Mouse (Mus musculus) Patski (cell line): ENCODE results near the gene Olfr1094. TPM values are rescaled to one million over a fixed set of nuclear protein-coding genes. Genes with fewer than 3 reads are reported as not detected.

Experiments
- ATAC-seq: fragments of 100-300 bp; one replicate; pipeline ENCODE4 v1.8.0; 2021
- CTCF ChIA-PET: fragments of 350-600 bp; sonication (Branson Sonifier 250); formaldehyde crosslinking; loops from one replicate; lab custom pipeline; 2022; ENCODE audit warnings: inconsistent platforms; lab: Charles Lee
- POLR2A ChIA-PET: fragments of 350-600 bp; sonication (Branson Sonifier 250); formaldehyde crosslinking; loops from one replicate; lab custom pipeline; 2022; ENCODE audit warnings: antibody characterized with exemption, inconsistent platforms; lab: Charles Lee
- DNase-seq: peaks from one replicate; pipeline ENCODE4 v3.0.0-alpha.2; 2011; ENCODE audit warnings: low read depth, low spot score
- H3K27me3 ChIP-seq: fragments of 371-371 bp; one replicate; pipeline ENCODE4 v1.5.1; 2021
- CTCF ChIP-seq: fragments of 100-300 bp; IDR thresholded peaks from one replicate; pipeline ENCODE4 v1.5.1; 2021
- in situ Hi-C: fragments of 300-500 bp; cut with MboI; formaldehyde crosslinking; loops from 3 replicates; pipeline ENCODE4 v1.11.1; 2018; ENCODE audit warnings: low pct_unique_long_range_greater_than_20kb, mixed read lengths
- polyA plus RNA-seq: library from polyadenylated mRNA; unstranded; gene quantifications from one replicate; pipeline ENCODE4 v1.2.3, GENCODE M21; 2021

Gene Olfr1094
- polyA plus RNA-seq: not detected

- H3K27me3 ChIP-seq: no peaks in the 10 kb centered on the region
- POLR2A ChIA-PET: no interaction called here
- CTCF ChIA-PET: no interaction called here
- no peak for DNase-seq
- no peak for ATAC-seq
- in situ Hi-C loops: no loop called here
- no peak for TF ChIP-seq CTCF
Measured at GRCm38 (mm10) chr2:86824363-86824762, at the start of gene Olfr1094. Olfr1094 (plus strand) TSS chr2:86824663.

- TF ChIP-seq CTCF: no peak
- in situ Hi-C loops: no loop called here
- POLR2A ChIA-PET: no interaction called here
- H3K27me3 ChIP-seq: no peaks in the 10 kb centered on the region
- ATAC-seq (no peak), DNase-seq (no peak)
- CTCF ChIA-PET: no interaction called here
Measured at GRCm38 (mm10) chr2:86782179-86782578, 42.3 kb upstream of the Olfr1094 start, which contains the start of gene Olfr1093. Olfr1093 (plus strand) TSS chr2:86782479.

GRCm38 (mm10) chr2:86809918-86810317 is 14.5 kb upstream of the Olfr1094 start, which contains the start of gene Olfr141:
Olfr141 (minus strand) TSS chr2:86810018.
- in situ Hi-C loops: no loop called here
- no peak for TF ChIP-seq CTCF
- no peaks in the 10 kb centered on the region for H3K27me3 ChIP-seq
- ATAC-seq (no peak), DNase-seq (no peak)
- POLR2A ChIA-PET: no interaction called here
- CTCF ChIA-PET: no interaction called here

- ChIA-PET POLR2A (no interaction called here), CTCF (no interaction called here)
- no peak for DNase-seq
- ATAC-seq: no peak
- no peaks in the 10 kb centered on the region for H3K27me3 ChIP-seq
- TF ChIP-seq CTCF: no peak
- in situ Hi-C loops: no loop called here
Measured at GRCm38 (mm10) chr2:86851596-86851995, 27.1 kb downstream of the Olfr1094 start, which contains the start of gene Olfr1095. Olfr1095 (minus strand) TSS chr2:86851696.

- H3K27me3 ChIP-seq: no peaks in the 10 kb centered on the region
- POLR2A ChIA-PET: no interaction called here
- ATAC-seq (no peak), DNase-seq (no peak)
- TF ChIP-seq CTCF: no peak
- in situ Hi-C loops: no loop called here
- CTCF ChIA-PET: no interaction called here
Measured at GRCm38 (mm10) chr2:86874702-86875101, 50.2 kb downstream of the Olfr1094 start, which contains the start of gene Gm13723. Gm13723 (minus strand) TSS chr2:86874802.

Other genes with a start within 250 kb of the Olfr1094 start
- not detected for gene Olfr1082, start 225.7 kb upstream of the Olfr1094 start, polyA plus RNA-seq
- gene Olfr1084, start 184.9 kb upstream of the Olfr1094 start, polyA plus RNA-seq: not detected
- not detected for gene Olfr1085, start 162.6 kb upstream of the Olfr1094 start, polyA plus RNA-seq
- gene Olfr1086, start 144.6 kb upstream of the Olfr1094 start, polyA plus RNA-seq: not detected
- not detected for gene Olfr1087, start 126.3 kb upstream of the Olfr1094 start, polyA plus RNA-seq
- gene Olfr1089, start 91.0 kb upstream of the Olfr1094 start, polyA plus RNA-seq: not detected
- not detected for gene Olfr1090, start 65.7 kb upstream of the Olfr1094 start, polyA plus RNA-seq
- not detected for gene Olfr1093, start 42.2 kb upstream of the Olfr1094 start, polyA plus RNA-seq
- gene Olfr141, start 14.6 kb upstream of the Olfr1094 start, polyA plus RNA-seq: not detected
- not detected for gene Olfr1095, start 27.0 kb downstream of the Olfr1094 start, polyA plus RNA-seq
- not detected for gene Gm13723, start 50.1 kb downstream of the Olfr1094 start, polyA plus RNA-seq
- not detected for gene Olfr1097, start 67.6 kb downstream of the Olfr1094 start, polyA plus RNA-seq
- not detected for gene Olfr1098, start 99.9 kb downstream of the Olfr1094 start, polyA plus RNA-seq
- gene Olfr1099, start 136.0 kb downstream of the Olfr1094 start, polyA plus RNA-seq: not detected
- gene Olfr1100, start 155.3 kb downstream of the Olfr1094 start, polyA plus RNA-seq: not detected
- gene Olfr1101, start 166.6 kb downstream of the Olfr1094 start, polyA plus RNA-seq: not detected
- not detected for gene Olfr1102, start 173.7 kb downstream of the Olfr1094 start, polyA plus RNA-seq
- gene Olfr1104, start 202.4 kb downstream of the Olfr1094 start, polyA plus RNA-seq: not detected
- gene Olfr1105, start 211.9 kb downstream of the Olfr1094 start, polyA plus RNA-seq: not detected
- gene Olfr1106, start 227.6 kb downstream of the Olfr1094 start, polyA plus RNA-seq: not detected